Mouse (Mus musculus) lung, postnatal 25 days (tissue): ENCODE results near the gene BC107364.
"Not testable (repeated sequence)": the region's sequence is repeated elsewhere in the genome, so short reads cannot be mapped to it uniquely, and the experiment has no call there.

Experiments
- DNase-seq: peaks from one replicate; pipeline ENCODE4 v3.0.0; 2022; ENCODE audit warnings: low spot score

The BC107364 gene

GRCm38 (mm10) chr3:96451181-96451737, 847 bp downstream of the BC107364 start:
- not testable (repeated sequence) for DNase-seq

GRCm38 (mm10) chr3:96450586-96450896, 1.6 kb downstream of the BC107364 start:
- DNase-seq, result not testable (repeated sequence)

- not testable (repeated sequence) for DNase-seq
Measured at GRCm38 (mm10) chr3:96449762-96450585, 2.1 kb downstream of the BC107364 start.

- no peak for DNase-seq
Measured at GRCm38 (mm10) chr3:96445436-96445835, 6.7 kb downstream of the BC107364 start.

- peak; percentile 76 for DNase-seq
Measured at GRCm38 (mm10) chr3:96440578-96440977, 11.5 kb downstream of the BC107364 start.

- DNase-seq, result no peak
Measured at GRCm38 (mm10) chr3:96435557-96436091, 16.5 kb downstream of the BC107364 start.

- DNase-seq, result no peak
Measured at GRCm38 (mm10) chr3:96432207-96432606, 19.9 kb downstream of the BC107364 start.

- DNase-seq, result no peak
Measured at GRCm38 (mm10) chr3:96429819-96430132, 22.3 kb downstream of the BC107364 start.

GRCm38 (mm10) chr3:96428941-96429818, 22.9 kb downstream of the BC107364 start:
- no peak for DNase-seq

- DNase-seq, result no peak
Measured at GRCm38 (mm10) chr3:96427761-96428462, 24.2 kb downstream of the BC107364 start.

GRCm38 (mm10) chr3:96427311-96427710, 24.8 kb downstream of the BC107364 start:
- DNase-seq, result no peak

GRCm38 (mm10) chr3:96426268-96426667, 25.8 kb downstream of the BC107364 start:
- no peak for DNase-seq

- not testable (repeated sequence) for DNase-seq
Measured at GRCm38 (mm10) chr3:96424447-96424846, 27.7 kb downstream of the BC107364 start.

GRCm38 (mm10) chr3:96423889-96424288, 28.2 kb downstream of the BC107364 start:
- DNase-seq, result no peak

GRCm38 (mm10) chr3:96420796-96421195, 31.3 kb downstream of the BC107364 start:
- DNase-seq, result no peak

- not testable (repeated sequence) for DNase-seq
Measured at GRCm38 (mm10) chr3:96418902-96419301, 33.2 kb downstream of the BC107364 start.

GRCm38 (mm10) chr3:96417850-96418815, 34.0 kb downstream of the BC107364 start:
- no peak for DNase-seq

- no peak for DNase-seq
Measured at GRCm38 (mm10) chr3:96416595-96416994, 35.5 kb downstream of the BC107364 start.

- no peak for DNase-seq
Measured at GRCm38 (mm10) chr3:96416056-96416455, 36.0 kb downstream of the BC107364 start.

GRCm38 (mm10) chr3:96414951-96415327, 37.2 kb downstream of the BC107364 start:
- no peak for DNase-seq
